Mouse (Mus musculus) cortical plate, adult 2 months (tissue): ENCODE results near the gene Zfp451. TPM values are rescaled to one million over a fixed set of nuclear protein-coding genes. Genes with fewer than 3 reads are reported as not detected.

Experiments
- H3K27ac ChIP-seq: fragments of 200-500 bp; 2 replicates; pipeline ENCODE4 v1.5.1; 2012; ENCODE audit warnings: low read length, control low read depth, inconsistent platforms; ENCODE audit not compliant: insufficient read depth
- H3K4me1 ChIP-seq: fragments of 200-500 bp; 2 replicates; pipeline ENCODE4 v1.6.1; 2011; ENCODE audit warnings: low read length; ENCODE audit not compliant: control insufficient read depth, insufficient read depth
- H3K4me3 ChIP-seq: fragments of 200-500 bp; 2 replicates; pipeline ENCODE4 v1.5.1; 2011; ENCODE audit warnings: mild to moderate bottlenecking, low read length, control low read depth; ENCODE audit not compliant: insufficient read depth
- CTCF ChIP-seq: fragments of 200-500 bp; IDR thresholded peaks from 2 replicates; pipeline ENCODE4 v1.5.1; 2011; ENCODE audit warnings: mild to moderate bottlenecking, control low read depth, low read length; ENCODE audit not compliant: insufficient read depth; ENCODE audit errors: extremely low read depth
- POLR2A ChIP-seq: fragments of 200-500 bp; IDR thresholded peaks from 2 replicates; pipeline ENCODE4 v1.6.1; 2011; ENCODE audit warnings: mild to moderate bottlenecking, low read length, control low read depth; ENCODE audit not compliant: insufficient read depth; ENCODE audit errors: extremely low read depth
- polyA plus RNA-seq: library from polyadenylated mRNA; depleted of rRNA; stranded (reverse); fragments of >200 nt; gene quantifications from 2 replicates; pipeline ENCODE4 v1.2.3, GENCODE M21; 2012

The Zfp451 gene
- polyA plus RNA-seq, 1 experiment = 25.2 TPM

GRCm38 (mm10) chr1:33788072-33788471 is 26.3 kb downstream of the Zfp451 start:
- H3K4me3 ChIP-seq = no peak overlapping the region
- no peak for TF ChIP-seq CTCF
- TF ChIP-seq POLR2A = no peak
- peaks cover 2% of the 10 kb centered on the region; the same call in 1 of the 2 replicates for H3K4me1 ChIP-seq
- no peak overlapping the region for H3K27ac ChIP-seq

DNA sequence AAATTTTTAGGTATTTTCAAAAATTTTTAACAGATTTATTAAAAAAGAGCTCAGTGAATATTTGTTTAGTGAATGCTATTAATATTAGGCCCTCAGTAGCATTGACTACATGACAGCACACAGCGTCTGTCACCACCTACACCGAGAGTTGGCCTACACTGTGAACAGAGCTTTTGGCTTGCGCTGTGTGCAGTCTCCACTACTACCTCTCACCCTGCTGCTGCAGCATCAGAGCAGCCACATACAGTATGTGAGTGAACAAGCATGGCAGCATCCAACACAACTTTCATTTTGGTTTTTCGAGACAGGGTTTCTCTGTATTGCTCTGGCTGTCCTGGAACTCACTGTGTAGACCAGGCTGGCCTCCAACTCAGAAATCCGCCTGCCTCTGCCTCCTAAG is 29.8 kb downstream of the Zfp451 start:
- TF ChIP-seq POLR2A = no peak
- TF ChIP-seq CTCF = no peak
- H3K27ac ChIP-seq = no peak overlapping the region
- peaks cover 2% of the 10 kb centered on the region; the same call in 1 of the 2 replicates for H3K4me1 ChIP-seq
- no peak overlapping the region for H3K4me3 ChIP-seq

- peaks cover 7% of the 10 kb centered on the region; the same call in 1 of the 2 replicates for H3K4me1 ChIP-seq
- H3K27ac ChIP-seq = 0 out of 2 replicates have a peak overlapping the region, but pooled peaks have one; percentile 39
- H3K4me3 ChIP-seq = no peak overlapping the region
- TF ChIP-seq POLR2A (no peak), CTCF (no peak)
Observed at GRCm38 (mm10) chr1:33776175-33776611, 38.2 kb downstream of the Zfp451 start.

GRCm38 (mm10) chr1:33772106-33772505 is 42.3 kb downstream of the Zfp451 start:
- Histone ChIP-seq H3K4me3 (no peak overlapping the region), H3K4me1 (peaks cover 7% of the 10 kb centered on the region; the same call in 1 of the 2 replicates), H3K27ac (no peak overlapping the region)
- no peak for TF ChIP-seq POLR2A
- no peak for TF ChIP-seq CTCF

GRCm38 (mm10) chr1:33771621-33772020 is 42.8 kb downstream of the Zfp451 start:
- H3K4me3 ChIP-seq = no peak overlapping the region
- peaks cover 5% of the 10 kb centered on the region; the same call in 1 of the 2 replicates for H3K4me1 ChIP-seq
- no peak for TF ChIP-seq POLR2A
- TF ChIP-seq CTCF = no peak
- H3K27ac ChIP-seq = no peak overlapping the region

DNA sequence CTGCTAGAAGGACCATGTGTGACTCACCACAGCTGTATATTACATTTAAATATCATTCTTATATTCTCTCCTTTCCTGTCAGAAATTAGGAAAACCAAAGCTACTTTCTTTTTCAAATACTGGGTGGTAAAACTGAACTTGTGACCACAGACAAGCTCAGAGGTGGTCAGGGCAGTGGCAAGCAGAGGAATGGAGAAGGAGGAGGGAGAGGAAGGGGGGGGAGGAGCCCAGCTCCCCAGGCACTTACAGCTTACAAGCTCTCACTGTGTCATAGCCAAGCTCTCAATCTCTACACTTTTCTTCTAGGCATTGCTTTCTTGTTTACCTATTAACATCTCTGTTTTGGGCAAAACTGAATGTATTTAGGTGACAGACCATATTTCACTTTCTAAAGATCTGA is 45.6 kb downstream of the Zfp451 start:
- no peak for TF ChIP-seq CTCF
- TF ChIP-seq POLR2A = no peak
- H3K4me3 ChIP-seq = no peak overlapping the region
- no peak overlapping the region for H3K27ac ChIP-seq
- H3K4me1 ChIP-seq = 0 out of 2 replicates have a peak, but pooled peaks cover 3% of the 10 kb centered on the region

DNA sequence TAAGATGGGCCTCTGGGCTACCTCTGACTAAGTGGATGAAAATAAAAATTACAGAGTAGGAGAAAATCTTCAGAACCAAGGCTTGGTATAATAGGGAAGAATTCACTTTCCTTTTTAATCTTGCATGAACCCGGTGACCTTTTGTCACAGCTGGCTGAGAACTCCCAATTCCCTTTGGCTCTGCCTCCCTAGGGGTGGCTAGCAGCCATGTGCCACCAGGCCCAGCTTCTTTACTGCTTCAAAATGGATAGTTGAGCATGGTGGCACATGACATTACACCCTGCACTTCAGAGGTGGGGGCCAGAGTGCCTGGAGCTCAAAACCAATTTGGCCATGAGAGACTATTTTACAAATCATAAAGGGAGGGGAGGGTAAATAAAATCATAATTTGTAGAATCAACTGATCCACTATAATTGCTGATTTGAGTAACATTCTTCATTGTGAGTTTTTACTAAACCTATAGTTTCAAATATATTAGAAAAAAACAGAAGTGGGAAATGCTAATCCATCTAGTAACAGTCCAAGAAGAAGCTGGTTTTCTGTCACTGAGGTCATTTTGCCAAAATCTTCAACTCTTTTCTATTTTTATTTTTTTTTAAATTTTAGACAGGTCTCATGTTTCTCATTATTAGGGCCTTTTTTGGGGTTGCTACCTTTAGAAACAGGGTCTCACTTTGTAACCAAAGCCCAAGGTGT is 46.2 kb downstream of the Zfp451 start:
- Histone ChIP-seq H3K4me1 (0 out of 2 replicates have a peak, but pooled peaks cover 3% of the 10 kb centered on the region), H3K27ac (no peak overlapping the region), H3K4me3 (no peak overlapping the region)
- no peak for TF ChIP-seq CTCF
- TF ChIP-seq POLR2A = no peak

GRCm38 (mm10) chr1:33766520-33767508 is 47.6 kb downstream of the Zfp451 start:
- Histone ChIP-seq H3K27ac (no peak overlapping the region), H3K4me3 (no peak overlapping the region), H3K4me1 (0 out of 2 replicates have a peak, but pooled peaks cover 3% of the 10 kb centered on the region)
- no peak for TF ChIP-seq CTCF
- TF ChIP-seq POLR2A = no peak

- Histone ChIP-seq H3K4me1 (no peaks in the 10 kb centered on the region), H3K4me3 (no peak overlapping the region), H3K27ac (no peak overlapping the region)
- no peak for TF ChIP-seq CTCF
- TF ChIP-seq POLR2A = no peak
Observed at GRCm38 (mm10) chr1:33765468-33766080, 48.8 kb downstream of the Zfp451 start.
